Mouse (Mus musculus) left cerebral cortex, postnatal 14 days (tissue): ENCODE results near the gene Rere. TPM values are rescaled to one million over a fixed set of nuclear protein-coding genes. Genes with fewer than 3 reads are reported as not detected.

Source experiments
- DNase-seq, 2 experiments: peaks; one replicate each; pipeline ENCODE4 v3.0.0; 2021 to 2022; ENCODE audit warnings: low spot score in 2 of 2, mixed read lengths in 1 of 2
- intact Hi-C: fragments of 180-260 bp; cut with DNase I; formaldehyde crosslinking; loops from one replicate; pipeline ENCODE4 v1.15.1; 2025
- total RNA-seq, 2 experiments: library from RNA; stranded (reverse); gene quantifications; 2 replicates each; pipeline ENCODE4 v1.2.3; 2021

Gene Rere
- total RNA-seq, 2 experiments from 2014 or later = 95.6 to 100 TPM

DNA sequence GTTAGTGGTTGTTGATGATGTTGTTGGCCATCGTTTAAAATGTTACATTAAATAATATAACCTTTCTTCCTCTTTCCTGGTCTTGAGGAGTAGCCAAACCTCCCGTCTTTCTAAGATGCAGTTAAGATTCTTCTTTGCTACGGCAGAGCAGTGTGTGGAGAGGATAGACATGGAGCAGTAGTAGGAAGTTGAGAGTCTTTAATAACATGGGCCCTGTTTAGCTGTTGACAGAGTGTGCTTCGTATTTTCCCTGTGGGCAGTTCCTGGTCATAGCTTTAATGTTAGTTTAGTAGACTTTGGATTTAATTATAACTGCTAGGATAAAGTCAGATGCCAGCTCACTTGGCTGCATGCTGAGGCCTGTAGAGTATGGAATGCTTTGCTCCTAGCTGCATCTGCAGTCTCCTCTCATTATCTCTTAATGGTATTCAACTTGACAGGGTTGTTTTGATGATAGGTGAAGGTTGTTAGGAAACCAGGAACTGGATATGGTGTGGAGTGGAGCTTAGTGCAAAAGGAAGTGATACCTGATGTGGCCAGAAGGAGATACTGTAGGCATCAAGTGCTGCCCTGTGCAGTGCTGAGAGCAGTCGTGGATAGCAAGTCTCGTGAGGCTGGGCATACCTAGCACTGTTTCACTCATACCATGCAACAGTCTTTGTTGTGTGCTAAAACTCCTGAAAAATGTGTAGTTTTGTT is 85.2 kb downstream of the Rere start:
- intact Hi-C loops = no loop called here
- DNase-seq = no peak

DNA sequence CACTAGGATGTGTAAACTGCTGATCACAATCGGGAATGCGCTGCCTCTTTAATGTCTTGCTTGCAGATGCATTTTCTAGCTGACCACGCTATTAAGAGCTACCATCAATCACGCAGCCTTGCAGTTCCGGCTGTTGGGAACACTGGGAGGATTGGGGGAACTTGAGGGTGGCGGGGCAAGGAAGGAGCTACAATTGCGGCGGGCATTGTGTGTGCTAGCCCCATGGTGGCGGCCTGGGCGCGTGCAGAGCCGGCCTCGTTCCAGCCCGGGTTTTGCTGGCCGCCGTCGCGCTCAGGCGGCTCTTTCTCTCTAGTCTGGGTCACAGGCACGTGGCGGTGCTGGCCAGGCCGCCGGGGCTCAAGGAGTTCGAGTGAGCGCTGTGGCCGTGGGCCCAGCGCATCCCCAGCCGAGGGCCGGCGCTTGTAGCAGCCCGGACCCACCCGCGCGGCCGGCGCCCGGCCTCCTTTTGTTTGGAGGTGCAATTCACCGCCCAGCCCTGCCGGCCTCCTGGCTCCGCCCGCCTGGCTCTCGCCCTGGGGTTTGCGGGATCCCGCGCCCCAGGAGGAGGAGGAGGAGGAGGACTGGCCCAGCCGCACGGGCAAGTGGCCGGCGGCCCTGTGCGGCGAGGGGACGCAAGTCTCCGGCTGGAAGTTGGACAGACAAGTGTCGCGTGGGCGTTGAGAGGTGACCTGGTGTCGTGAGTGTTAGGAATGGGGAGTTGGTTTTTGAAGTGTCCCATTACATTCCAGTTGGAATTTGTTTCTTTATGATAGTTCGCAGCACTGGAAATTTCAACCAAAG is 90.3 kb downstream of the Rere start:
- DNase-seq = peak; percentile 63 to 69
- intact Hi-C loops = no loop called here

DNA sequence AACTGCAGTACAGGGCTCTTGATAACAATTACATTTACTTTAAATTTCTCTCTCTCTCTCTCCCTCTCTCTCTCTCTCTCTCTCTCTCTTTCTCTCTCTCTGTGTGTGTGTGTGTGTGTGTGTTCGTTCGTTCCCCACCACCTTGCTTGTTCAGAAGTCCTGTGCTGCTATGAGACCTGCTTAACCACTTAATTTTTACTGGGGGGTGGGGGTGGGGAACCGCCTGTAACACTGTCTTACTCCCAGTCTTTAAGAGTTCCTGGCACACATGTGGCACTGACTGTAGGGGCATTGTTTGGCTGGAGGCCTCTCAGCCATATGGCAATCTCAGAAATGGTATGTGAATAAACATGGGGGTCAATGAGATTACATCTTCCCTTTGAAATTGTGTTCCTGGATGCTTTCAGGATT is 91.2 kb downstream of the Rere start:
- intact Hi-C loops = no loop called here

DNA sequence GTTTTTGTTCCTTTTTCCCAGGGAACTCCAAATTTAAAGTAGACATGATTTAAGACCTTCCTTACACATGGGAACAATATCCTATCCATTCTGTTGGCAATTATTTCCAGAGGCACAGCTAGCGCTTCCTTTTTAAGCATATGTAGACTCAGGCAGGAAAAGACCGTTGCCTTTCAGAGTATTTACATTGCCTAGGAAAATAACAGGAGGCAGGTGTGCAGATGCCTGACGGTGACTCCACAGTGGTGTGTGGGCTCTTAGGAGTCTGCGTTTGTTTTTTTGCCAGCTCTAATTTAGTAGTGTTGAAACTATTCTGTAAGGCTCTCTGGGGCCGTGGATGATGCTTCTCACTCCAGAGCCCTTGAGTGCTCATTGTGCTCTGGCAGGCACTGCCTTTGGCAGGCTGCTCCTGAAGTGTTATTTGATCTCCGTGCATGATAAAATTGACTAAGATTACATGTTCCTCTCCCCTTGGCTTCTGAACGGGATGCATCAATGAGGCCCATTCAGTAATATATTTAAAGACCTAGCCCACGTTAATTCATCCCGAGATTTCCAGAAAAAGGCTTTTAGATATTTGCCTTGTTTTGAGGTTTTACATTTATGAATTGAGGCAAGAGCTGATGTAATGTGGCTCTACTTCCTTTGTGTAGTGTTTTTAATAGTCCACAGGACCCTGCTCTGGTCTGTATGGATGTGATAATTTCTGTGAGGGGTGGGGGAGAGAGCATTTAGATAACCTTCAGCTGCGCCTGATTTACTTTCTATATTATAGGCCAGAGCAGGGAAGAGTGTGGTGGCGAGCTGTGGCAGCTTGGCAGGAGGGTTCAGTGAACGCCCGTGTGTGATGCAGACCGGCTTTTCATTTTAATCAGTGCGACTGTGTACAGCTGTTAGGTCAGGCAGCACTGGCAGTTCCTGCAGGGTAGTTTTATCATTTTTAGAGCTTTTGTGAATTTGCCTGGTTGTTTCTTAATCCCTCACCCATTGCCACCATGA is 92.0 kb downstream of the Rere start:
- peak in 1 of 2 experiments; percentile 26 for DNase-seq
- intact Hi-C loops = no loop called here

More for the DNA sequence above, 91.2 kb downstream of the Rere start:
- DNase-seq = no peak

DNA sequence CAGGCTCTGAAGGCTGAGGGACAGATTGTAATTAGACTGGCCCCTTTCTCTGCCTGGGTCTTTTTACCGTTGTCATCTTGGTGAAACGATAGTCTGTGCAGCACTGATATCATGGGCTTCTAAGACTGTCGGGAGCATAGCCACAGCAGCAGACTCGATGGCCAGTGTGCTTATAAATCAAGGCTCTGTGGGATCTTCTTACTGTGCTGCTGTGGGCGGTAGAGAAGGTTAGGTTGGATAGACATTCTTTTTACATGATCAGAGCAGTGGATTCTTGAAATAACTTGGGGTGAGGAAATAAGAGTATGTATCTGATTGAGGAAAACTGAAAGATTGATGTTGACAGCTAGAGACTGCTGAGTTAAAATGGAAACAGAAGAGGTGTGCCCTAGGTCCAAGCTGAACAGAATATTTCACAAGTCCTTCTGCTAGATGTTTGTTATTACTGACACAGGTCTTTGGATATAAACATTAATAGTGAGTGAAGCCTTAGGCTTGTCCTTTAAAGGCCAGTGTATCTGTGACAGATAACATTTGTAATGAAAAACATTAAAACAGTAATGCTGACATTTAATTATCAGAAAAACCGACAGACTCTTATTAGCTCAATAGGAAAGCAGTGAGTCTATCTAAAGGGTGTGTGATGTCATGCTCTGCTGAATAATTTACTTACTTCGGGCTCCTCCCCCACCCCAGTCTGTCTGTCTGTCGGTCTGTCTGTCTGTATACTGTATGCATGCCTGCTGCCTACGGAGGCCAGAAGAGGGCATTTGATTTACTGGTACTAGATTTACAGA is 93.4 kb downstream of the Rere start:
- intact Hi-C loops = no loop called here
- DNase-seq = no peak

DNA sequence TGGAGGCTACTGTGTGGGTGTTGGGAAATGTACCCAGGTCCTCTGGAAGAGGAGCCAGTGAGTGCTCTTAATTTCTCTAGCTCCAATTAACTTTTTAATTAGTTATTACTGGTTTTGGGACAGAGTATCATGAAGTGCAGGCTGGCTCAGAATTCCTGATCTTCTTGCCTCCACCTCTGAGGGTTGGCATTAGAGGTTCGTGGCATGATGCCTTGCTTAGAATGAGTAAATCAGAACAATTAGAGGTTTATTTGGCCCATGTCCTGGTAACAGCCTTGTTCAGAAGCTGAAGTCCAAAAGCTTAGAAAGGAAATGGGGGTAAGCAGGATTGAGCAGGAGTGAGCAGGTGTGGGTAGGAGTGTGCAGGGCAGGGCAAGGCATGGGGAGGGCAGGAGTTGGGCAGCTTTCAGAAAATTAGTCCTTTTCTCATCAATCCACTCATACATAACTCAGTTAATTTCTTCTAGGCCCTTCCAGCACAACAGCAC is 94.0 kb downstream of the Rere start:
- DNase-seq = no peak
- intact Hi-C loops = no loop called here

DNA sequence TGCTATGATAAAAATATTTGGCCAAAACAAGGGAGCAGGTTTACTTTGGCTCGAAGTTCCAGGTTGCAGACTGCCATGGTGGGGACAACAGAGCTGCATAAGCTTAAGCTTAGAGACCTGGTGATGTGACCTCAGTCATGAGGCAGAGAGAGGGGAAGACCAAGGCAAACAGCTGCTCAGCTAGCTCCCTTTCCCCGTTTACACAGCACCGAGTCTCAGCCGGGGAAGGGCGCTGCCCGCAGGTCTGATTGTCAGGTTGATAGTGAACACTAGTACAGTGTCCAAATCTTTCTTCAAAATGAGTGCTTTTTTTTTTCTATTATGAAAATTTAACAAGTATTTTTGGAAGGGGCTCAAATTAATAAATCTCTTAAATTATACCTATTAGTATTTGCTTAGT is 97.9 kb downstream of the Rere start:
- DNase-seq = no peak
- intact Hi-C loops = no loop called here

DNA sequence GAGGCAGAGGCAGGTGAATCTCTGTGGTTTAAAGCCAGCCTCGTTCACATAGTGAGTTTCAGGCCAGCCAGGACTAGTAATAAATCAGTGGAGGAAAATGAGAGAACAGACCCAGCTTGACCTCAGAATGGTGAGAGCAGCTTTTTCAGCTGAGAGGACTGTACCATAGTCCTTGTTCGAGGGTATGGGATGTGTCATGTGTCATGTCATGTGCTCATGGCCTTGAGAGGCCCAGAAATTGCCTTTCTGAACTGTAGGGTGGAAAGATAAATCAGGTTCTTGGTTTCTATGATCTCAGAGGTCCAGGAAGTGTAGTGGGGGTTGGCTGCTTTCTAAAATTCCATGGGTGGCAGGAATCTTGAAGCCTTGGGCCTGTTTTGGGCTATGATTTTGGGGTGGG is 98.3 kb downstream of the Rere start:
- no peak for DNase-seq
- intact Hi-C loops = no loop called here

DNA sequence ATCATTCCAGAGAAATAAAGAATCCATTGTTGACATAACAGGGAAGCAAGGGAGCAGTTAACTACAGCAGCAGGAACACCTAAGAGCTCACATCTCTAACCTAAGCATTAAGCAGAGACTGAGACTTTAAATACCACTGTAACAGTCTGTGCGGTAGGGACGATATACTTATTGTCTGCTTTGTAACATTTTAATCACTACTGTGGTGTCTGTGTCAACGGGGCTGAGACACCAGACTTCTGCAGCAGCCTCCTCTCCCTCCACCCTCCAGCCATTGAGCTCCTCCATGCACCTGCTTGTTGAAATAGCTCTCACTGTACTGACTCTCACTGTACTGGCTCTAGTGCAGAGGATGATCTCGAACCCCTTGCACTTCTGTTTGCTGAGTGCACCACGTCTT is 98.8 kb downstream of the Rere start:
- no peak for DNase-seq
- intact Hi-C loops = no loop called here

DNA sequence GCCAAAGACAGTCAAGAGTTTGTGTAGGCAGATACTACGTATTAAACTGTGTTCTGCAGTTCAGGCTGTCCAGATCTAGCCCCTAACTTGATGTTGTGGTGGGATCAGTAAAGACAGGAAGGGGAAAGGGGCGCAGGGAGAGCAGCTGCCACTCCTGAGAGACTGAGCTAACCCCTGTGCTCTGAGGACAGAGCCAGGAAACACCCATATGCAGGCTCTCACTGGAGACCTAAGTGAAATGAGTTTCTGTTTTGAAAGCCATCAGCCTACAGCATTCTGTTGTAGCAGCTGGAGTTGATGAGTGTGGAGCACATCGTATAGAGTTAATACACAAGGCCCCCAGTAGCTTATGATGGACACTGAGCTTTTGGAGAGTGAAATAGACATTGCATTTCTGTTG is 101.1 kb downstream of the Rere start:
- intact Hi-C loops = no loop called here
- no peak for DNase-seq

DNA sequence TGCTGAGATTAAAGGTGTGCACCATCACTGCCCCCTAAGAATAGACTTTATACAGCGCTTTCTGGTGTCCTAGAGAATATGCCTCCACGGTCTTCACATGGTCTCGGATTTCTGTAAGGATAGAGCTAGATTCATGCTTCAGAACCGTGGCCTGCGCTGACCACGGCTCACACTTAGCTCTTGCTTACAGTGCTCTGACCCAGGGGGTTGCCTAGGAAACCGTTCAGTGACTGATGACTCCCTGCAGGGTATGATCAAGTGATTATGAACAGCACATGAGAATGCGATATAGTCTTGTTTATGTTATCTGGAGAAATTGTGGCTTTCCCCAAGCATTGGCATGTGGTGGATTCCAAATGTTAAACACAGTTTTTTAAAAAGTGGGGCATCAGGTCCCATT is 103.0 kb downstream of the Rere start:
- no peak for DNase-seq
- intact Hi-C loops = no loop called here

DNA sequence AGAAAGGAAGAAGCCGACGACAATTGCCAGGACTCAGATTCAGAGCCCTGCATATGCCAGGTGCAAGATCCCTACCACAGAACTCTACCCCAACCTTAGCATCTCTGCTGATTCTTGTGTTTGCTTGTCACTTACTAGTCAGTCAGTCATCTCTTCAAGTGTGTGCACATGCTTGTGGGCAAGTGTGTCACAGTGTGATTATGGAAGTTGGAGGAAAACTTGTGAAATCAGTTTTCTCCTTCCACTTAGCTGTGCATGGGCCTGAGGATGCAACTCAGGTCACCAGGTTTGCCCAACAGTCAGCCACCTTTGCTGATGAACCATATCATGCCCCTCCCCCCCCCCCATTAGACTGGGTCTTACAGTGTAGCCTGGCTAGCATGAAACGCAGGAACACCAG is 103.5 kb downstream of the Rere start:
- intact Hi-C loops = no loop called here
- DNase-seq = no peak

DNA sequence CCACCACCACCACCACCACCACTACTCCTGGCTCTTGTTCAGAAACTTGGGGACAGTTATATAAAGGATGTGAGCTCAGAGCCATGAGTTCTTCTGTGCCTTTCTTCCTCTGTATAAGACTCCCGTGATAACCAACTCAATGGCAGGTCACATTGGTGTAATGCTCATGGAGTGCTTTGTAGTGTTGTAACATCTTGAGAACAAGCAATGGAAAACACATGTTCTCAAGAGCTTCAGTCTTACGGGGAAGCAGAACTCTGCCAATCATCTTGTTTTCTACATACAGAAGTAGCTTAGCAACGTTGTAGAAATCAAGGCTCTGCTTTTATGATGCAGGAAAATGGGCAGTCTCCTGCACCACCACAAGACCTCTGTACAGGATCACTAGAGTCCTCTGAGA is 107.1 kb downstream of the Rere start:
- intact Hi-C loops = no loop called here
- no peak for DNase-seq

DNA sequence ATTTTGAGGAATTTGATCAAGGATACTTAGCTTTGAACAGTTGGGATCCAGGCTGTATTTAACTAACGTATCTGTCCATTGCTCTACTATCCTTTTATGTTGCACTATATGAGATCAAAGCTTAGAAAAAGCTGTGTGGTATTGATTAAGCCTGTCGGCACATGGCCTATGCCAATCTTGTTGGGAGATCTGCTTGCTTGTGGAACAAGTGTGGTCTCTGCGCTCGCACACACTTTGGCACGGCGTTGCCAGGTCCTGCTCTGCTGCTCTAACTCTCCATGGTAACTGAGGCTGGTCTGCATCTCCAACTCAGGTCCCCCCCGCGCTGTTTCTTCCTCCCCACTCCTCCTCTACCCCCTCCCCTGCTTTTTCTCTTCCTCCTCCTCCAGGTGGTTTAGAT is 112.2 kb downstream of the Rere start:
- intact Hi-C loops = no loop called here
- no peak for DNase-seq

DNA sequence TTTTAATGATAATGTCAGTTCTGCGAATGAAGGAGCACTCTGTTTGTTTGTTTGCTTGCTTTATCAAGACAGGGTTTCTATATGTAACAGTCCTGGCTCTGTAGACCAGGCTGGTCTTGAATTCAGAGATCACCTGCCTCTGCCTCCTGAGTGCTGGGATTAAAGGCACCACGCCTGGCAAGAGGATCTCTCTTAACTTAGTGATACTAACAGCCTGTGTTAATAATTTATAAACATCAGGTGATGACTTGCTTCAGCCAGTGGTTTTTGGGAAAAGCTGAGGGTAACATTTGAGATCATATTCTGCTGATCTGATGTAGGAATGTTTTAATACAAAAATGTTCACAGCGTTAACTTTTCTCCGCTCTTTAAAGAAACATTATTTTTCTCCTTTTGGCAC is 112.6 kb downstream of the Rere start:
- intact Hi-C loops = no loop called here
- no peak for DNase-seq

DNA sequence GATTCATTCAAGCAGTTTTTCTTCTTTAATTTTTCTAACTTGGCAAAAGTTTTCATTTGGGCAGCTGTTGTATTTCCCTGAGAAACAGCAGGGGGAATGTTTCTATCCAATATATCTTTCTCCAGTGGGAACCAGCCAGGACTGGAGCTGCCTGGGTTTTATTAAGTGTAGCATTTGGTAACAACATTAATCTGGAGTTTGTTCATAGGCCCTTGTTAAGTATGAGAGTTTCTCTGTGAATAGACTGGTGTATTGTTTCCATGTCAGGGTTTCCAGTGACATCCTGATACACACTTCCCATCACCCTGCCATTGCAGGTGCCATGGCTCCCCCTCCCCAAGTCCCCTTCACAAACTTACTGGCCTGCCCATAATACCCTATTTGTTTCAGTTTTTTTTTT is 114.9 kb downstream of the Rere start:
- intact Hi-C loops = no loop called here
- no peak for DNase-seq

DNA sequence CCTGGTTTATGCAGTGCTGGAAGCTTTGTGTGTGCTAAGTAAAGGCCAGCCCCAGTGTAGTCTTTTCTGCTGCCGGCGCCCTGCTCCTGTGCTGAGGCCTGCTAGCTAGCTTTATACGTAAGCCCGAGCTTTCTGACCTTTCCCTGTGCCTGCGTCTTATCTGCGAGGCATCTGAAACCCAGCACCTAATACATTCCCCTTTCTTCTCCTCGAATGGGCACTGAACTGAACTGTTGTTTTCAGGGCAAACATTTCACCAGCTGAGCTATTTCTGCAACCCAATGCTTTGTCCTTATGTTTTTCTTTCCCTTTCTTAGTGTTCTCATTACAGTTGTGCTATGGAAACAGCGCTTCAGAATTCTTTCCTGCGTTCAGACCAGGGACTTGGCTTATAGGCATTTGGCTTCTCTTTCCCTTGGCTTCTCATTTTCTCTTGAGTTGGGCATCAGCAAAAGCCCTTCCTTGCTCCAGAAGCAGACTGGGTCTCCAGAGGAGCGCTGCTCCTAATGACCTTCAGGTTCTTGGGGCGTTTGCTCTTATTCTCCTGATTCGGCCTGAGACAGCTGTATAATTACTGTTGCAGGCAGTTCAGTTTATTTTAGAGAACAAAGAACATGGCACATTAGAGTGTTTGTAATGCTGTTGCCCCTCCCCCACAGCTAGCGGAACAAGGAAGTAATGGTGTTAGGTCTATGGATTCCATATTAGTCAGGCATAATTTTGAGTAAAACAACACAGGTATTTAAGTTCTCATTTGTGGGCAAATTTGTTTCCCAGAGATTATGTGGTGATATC is 115.6 kb downstream of the Rere start:
- intact Hi-C loops = no loop called here
- peak in 1 of 2 experiments; percentile 39 for DNase-seq

DNA sequence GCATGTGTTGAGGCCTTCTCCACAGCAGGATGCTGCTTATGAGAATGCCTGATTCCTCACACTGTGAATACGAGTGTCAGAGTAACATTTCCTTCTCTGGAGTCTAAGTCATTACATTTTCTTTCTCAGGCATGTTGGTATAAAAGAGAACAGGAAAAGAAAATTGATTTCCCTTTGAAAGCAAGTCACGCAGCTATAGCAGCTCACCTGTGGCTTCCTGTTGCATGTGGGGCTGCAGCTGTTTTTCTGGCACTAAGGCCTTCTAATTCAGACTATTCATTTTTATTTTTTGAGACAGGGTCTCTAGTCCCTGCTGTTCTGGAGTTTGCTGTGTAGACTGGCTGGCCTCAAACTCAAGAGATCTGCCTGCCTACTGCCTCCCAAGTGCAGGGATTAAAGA is 117.6 kb downstream of the Rere start:
- DNase-seq = no peak
- intact Hi-C loops = no loop called here
